Mouse (Mus musculus) kidney, embryonic 16.5 days (tissue): ENCODE measurements around the gene Iqsec1. TPM values are rescaled to one million over a fixed set of nuclear protein-coding genes. Genes with fewer than 3 reads are reported as not detected.

Experiments used
- ATAC-seq: fragments of 200-750 bp; cut with Nextera tagmentation; 2 replicates; pipeline ENCODE4 v1.8.0; 2017; ENCODE audit warnings: moderate TSS enrichment; ENCODE audit not compliant: low FRiP score, low TSS enrichment
- H3K27ac ChIP-seq: fragments of 300-500 bp; sonication (generic); 2 replicates; pipeline ENCODE4 v1.5.1; 2014; ENCODE audit warnings: low read length
- H3K27me3 ChIP-seq: fragments of 300-500 bp; sonication (generic); 2 replicates; pipeline ENCODE4 v1.6.1; 2014; ENCODE audit warnings: low read length, control low read depth, mixed read lengths; ENCODE audit not compliant: insufficient read depth
- H3K36me3 ChIP-seq: fragments of 300-500 bp; sonication (generic); 2 replicates; pipeline ENCODE4 v1.6.1; 2014; ENCODE audit warnings: low read length, control low read depth, mixed read lengths; ENCODE audit not compliant: insufficient read depth
- H3K4me1 ChIP-seq: fragments of 300-500 bp; sonication (generic); 2 replicates; pipeline ENCODE4 v1.6.1; 2014; ENCODE audit warnings: low read length, control low read depth, mixed read lengths; ENCODE audit not compliant: insufficient read depth
- H3K4me2 ChIP-seq: fragments of 300-500 bp; sonication (generic); replicated peaks from 2 replicates; pipeline ENCODE4 v1.6.1; 2014; ENCODE audit warnings: low read depth, low read length
- H3K4me3 ChIP-seq: fragments of 300-500 bp; sonication (generic); 2 replicates; pipeline ENCODE4 v1.5.1; 2014; ENCODE audit warnings: mild to moderate bottlenecking, low read length
- H3K9ac ChIP-seq: fragments of 300-500 bp; sonication (generic); replicated peaks from 2 replicates; pipeline ENCODE4 v1.6.1; 2014; ENCODE audit warnings: low read length
- H3K9me3 ChIP-seq: fragments of 300-500 bp; sonication (generic); 2 replicates; pipeline ENCODE4 v1.6.1; 2016; ENCODE audit warnings: low read length, control low read depth
- WGBS: fragments of 180-500 bp; shearing (Covaris S2); extraction: QIAGEN DNeasy Blood & Tissue Kit; methylation state at CpG from one replicate; pipeline ENCODE4 v1.1.7; 2014; 5-methylcytosine and 5-hydroxymethylcytosine counted together
- polyA plus RNA-seq: library from polyadenylated mRNA; unstranded; fragments of >200 nt; fragmentation: Nextera tagmentation; extraction: Ambion mirVana; gene quantifications from 2 replicates; pipeline ENCODE4 v1.2.1, GENCODE M21; 2015

Iqsec1 gene
- polyA plus RNA-seq, 1 experiment from 2014 or later, result 10.5 TPM

GRCm38 (mm10) chr6:90624184-90624583 lies 364.3 kb downstream of the Iqsec1 start:
- no peak for ATAC-seq
- H3K9me3 ChIP-seq, result no peaks in the 10 kb centered on the region
- no peak overlapping the region for H3K27ac ChIP-seq
- 75% methylated on average over 6 of the region's 6 CpGs for WGBS
- no peak overlapping the region for H3K4me3 ChIP-seq
- no peak overlapping the region for H3K9ac ChIP-seq
- H3K27me3 ChIP-seq, result no peaks in the 10 kb centered on the region
- H3K36me3 ChIP-seq, result no peaks in the 10 kb centered on the region
- no peak overlapping the region for H3K4me2 ChIP-seq
- peaks cover 44% of the 10 kb centered on the region for H3K4me1 ChIP-seq

GRCm38 (mm10) chr6:90623456-90623836 lies 365.0 kb downstream of the Iqsec1 start:
- WGBS, result 76% methylated on average over 5 of the region's 5 CpGs
- Histone ChIP-seq H3K9me3 (no peaks in the 10 kb centered on the region), H3K9ac (no peak overlapping the region), H3K4me3 (no peak overlapping the region), H3K27ac (no peak overlapping the region), H3K27me3 (no peaks in the 10 kb centered on the region), H3K4me1 (peaks cover 49% of the 10 kb centered on the region), H3K36me3 (no peaks in the 10 kb centered on the region), H3K4me2 (no peak overlapping the region)
- no peak for ATAC-seq

GRCm38 (mm10) chr6:90622758-90623455 lies 365.6 kb downstream of the Iqsec1 start:
- Histone ChIP-seq H3K36me3 (no peaks in the 10 kb centered on the region), H3K9me3 (no peaks in the 10 kb centered on the region), H3K27me3 (no peaks in the 10 kb centered on the region), H3K4me2 (no peak overlapping the region), H3K9ac (no peak overlapping the region), H3K4me3 (no peak overlapping the region), H3K4me1 (peaks cover 49% of the 10 kb centered on the region), H3K27ac (no peak overlapping the region)
- no peak for ATAC-seq
- 48% methylated on average over 11 of the region's 11 CpGs for WGBS

GRCm38 (mm10) chr6:90621584-90621890 lies 366.9 kb downstream of the Iqsec1 start:
- Histone ChIP-seq H3K27ac (peak overlapping the region; percentile 67), H3K4me2 (no peak overlapping the region), H3K27me3 (no peaks in the 10 kb centered on the region), H3K4me1 (peaks cover 49% of the 10 kb centered on the region), H3K9ac (no peak overlapping the region), H3K4me3 (no peak overlapping the region), H3K9me3 (no peaks in the 10 kb centered on the region), H3K36me3 (no peaks in the 10 kb centered on the region)
- 33% methylated on average over 6 of the region's 6 CpGs for WGBS
- ATAC-seq, result no peak

- Histone ChIP-seq H3K4me2 (no peak overlapping the region), H3K27ac (peak overlapping the region; percentile 67), H3K4me3 (no peak overlapping the region), H3K9ac (no peak overlapping the region), H3K36me3 (no peaks in the 10 kb centered on the region), H3K27me3 (no peaks in the 10 kb centered on the region), H3K9me3 (no peaks in the 10 kb centered on the region), H3K4me1 (peaks cover 49% of the 10 kb centered on the region)
- peak; percentile 80 for ATAC-seq
- WGBS, result 30% methylated on average over 9 of the region's 9 CpGs
These were observed 367.5 kb downstream of the Iqsec1 start for GRCm38 (mm10) chr6:90620791-90621583.

GRCm38 (mm10) chr6:90619936-90620335 lies 368.5 kb downstream of the Iqsec1 start:
- H3K4me2 ChIP-seq, result no peak overlapping the region
- H3K9ac ChIP-seq, result no peak overlapping the region
- no peak for ATAC-seq
- no peaks in the 10 kb centered on the region for H3K36me3 ChIP-seq
- no peaks in the 10 kb centered on the region for H3K27me3 ChIP-seq
- H3K9me3 ChIP-seq, result no peaks in the 10 kb centered on the region
- H3K4me1 ChIP-seq, result peaks cover 44% of the 10 kb centered on the region
- 63% methylated on average over 5 of the region's 5 CpGs for WGBS
- no peak overlapping the region for H3K4me3 ChIP-seq
- no peak overlapping the region for H3K27ac ChIP-seq

GRCm38 (mm10) chr6:90618821-90619636 lies 369.5 kb downstream of the Iqsec1 start:
- Histone ChIP-seq H3K27ac (peak overlapping the region; percentile 32; the same call in 1 of the 2 replicates), H3K36me3 (no peaks in the 10 kb centered on the region), H3K4me1 (peaks cover 44% of the 10 kb centered on the region), H3K27me3 (no peaks in the 10 kb centered on the region), H3K4me2 (no peak overlapping the region), H3K9me3 (no peaks in the 10 kb centered on the region), H3K4me3 (no peak overlapping the region), H3K9ac (no peak overlapping the region)
- ATAC-seq, result peak; percentile 62
- 48% methylated on average over 19 of the region's 19 CpGs for WGBS

GRCm38 (mm10) chr6:90618274-90618673 lies 370.2 kb downstream of the Iqsec1 start:
- no peak for ATAC-seq
- H3K4me3 ChIP-seq, result no peak overlapping the region
- peaks cover 41% of the 10 kb centered on the region for H3K4me1 ChIP-seq
- no peaks in the 10 kb centered on the region for H3K9me3 ChIP-seq
- H3K27me3 ChIP-seq, result no peaks in the 10 kb centered on the region
- no peak overlapping the region for H3K4me2 ChIP-seq
- no peak overlapping the region for H3K9ac ChIP-seq
- H3K36me3 ChIP-seq, result no peaks in the 10 kb centered on the region
- 65% methylated on average over 4 of the region's 4 CpGs for WGBS
- H3K27ac ChIP-seq, result no peak overlapping the region

- ATAC-seq, result no peak
- no peaks in the 10 kb centered on the region for H3K27me3 ChIP-seq
- no peak overlapping the region for H3K4me3 ChIP-seq
- H3K27ac ChIP-seq, result no peak overlapping the region
- no peaks in the 10 kb centered on the region for H3K36me3 ChIP-seq
- H3K4me2 ChIP-seq, result no peak overlapping the region
- H3K4me1 ChIP-seq, result peaks cover 28% of the 10 kb centered on the region
- no peaks in the 10 kb centered on the region for H3K9me3 ChIP-seq
- 81% methylated on average over 6 of the region's 6 CpGs for WGBS
- H3K9ac ChIP-seq, result no peak overlapping the region
These were observed 372.0 kb downstream of the Iqsec1 start for GRCm38 (mm10) chr6:90616481-90616880.
